Mouse (Mus musculus): Measurements from ENCODE around the gene Olfr279. TPM values are rescaled to one million over a fixed set of nuclear protein-coding genes. Genes with fewer than 3 reads are reported as not detected.

Gene Olfr279
- not detected for total RNA-seq (2023)

DNA sequence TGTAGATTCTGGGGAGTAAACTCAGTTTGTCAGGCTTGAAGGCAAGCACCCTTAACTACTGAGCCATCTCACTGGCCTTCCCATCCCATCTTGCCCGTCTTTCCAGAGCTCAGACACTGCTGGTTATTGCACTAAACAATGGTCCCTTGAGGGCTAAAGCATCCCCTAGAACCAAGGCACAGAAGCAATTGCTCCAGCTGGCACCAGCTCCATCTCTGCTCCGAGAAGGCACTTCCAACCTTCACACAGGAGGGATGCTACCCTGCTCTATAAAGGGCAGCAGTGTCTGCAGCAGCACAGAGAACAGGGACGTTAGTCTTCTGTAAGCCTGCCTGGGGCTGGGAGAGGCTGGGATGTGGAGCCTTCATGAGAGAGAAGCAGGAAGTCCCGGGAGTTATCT, at the start of gene Olfr279:
Gene Olfr279 (plus strand): TSS at position 301 of the 400 bp plus-strand sequence.

DNA sequence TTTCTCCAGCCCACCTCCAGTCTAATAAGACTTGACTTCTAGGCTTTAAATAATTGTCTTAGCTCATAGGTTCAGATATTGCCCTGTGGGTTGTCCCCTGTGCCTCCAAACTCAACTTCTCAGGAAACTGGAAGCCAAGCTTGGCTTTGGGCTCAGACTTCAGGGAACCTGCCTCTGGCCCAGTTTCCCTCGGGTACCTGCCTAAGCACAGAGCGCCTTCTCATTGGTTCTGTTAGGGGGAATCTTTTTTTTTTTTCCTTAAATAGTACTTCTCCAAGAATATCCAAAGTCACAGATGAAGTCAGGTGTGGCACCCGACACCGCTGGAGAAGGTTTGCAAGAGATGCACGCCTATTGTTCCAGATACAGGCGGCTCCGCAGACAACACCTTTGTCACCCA, 39.9 kb upstream of the Olfr279 start, which contains the start of gene Olfr281:
Gene Olfr281 (plus strand): TSS at position 301 of the 400 bp plus-strand sequence.

DNA sequence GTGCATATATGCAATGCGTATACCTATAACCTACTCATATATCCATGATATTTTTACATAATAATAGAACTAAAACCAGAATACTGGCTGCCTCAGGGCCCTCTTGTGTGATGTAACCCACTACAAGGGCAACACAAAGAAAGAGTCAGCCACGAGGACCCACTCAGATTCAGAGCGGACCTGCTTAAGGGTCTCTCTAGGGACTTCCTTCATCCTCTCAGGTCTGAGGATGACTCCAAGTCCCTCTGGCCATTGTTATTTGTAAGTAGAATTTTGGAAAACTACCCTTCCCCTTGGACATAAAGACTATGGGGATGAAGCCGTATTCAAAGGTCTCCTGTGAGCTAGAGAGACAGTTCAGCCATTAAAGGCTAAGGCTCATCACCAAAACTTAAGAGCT, 22.6 kb upstream of the Olfr279 start, which contains the start of gene OR5BS1P:
Gene OR5BS1P (plus strand): TSS at position 301 of the 400 bp plus-strand sequence.

DNA sequence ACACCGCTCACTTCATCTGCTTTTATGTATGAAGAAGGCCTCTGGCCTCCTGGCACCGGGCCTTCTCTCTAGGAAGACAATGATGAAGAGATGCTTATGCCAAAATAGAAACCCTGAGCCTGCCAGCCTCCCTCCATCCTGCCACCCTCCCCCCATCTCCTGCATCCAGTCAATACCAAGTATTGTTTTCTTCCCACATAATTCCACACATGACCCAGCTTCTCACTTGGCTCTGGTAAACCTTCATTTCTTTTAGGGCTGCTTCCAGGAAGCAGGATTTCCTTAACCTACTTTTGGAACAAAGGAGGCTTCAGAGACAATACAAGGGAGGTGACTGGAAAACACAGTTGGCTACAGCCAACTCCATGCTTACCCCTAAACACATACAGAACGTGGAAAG, 9.5 kb upstream of the Olfr279 start, which contains the start of gene Lalba:
Gene Lalba (minus strand): TSS at position 21 of the 400 bp plus-strand sequence.

DNA sequence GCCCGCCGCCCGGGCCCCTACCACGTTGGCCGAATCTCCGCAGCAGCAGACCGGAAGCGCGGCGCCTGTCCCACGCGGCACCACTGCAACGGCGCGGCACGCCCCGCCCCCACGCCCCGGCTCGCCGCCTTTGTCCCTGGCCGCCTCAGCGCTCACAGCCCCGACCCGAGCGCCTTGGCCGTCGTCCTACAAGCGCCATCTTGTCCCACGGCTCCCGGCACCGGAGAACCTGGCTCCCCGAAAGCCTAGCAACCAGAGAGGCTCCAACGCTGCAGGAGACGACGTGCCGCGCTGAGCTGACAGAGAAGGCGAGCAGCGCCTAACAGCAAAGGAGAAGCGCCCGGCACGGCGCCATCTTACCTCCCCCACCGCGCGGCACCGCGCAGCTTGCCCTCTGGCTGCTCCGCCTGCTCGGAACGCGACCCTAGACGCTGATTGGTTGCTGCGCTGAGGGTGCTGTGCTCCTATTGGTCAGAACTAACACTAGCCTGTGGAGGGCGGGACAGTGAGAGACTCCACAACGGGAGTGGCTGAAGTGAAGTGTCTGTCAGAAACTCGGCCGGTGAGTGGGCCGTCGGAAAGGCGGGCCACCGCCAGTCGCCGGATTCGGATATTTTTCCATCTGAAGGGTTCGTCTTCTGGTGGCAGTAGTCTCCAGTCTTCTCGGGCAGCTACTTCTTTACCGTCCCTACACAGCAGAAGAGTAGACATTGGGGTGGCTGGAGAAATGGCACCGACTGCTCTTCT, 41.9 kb downstream of the Olfr279 start, which contains the start of gene Kansl2:
Gene Kansl2 (minus strand): TSS at position 384 of the 747 bp plus-strand sequence.

Other genes with a start within 250 kb of the Olfr279 start
- not detected for gene H1fnt, start 235.1 kb upstream of the Olfr279 start, total RNA-seq (2023)
- not detected for gene Zfp641, start 196.2 kb upstream of the Olfr279 start, total RNA-seq (2023)
- not detected for gene Olfr285, start 175.0 kb upstream of the Olfr279 start, total RNA-seq (2023)
- gene Olfr284, start 151.4 kb upstream of the Olfr279 start, total RNA-seq (2023), result not detected
- gene Olfr283, start 111.5 kb upstream of the Olfr279 start, total RNA-seq (2023), result not detected
- not detected for gene Olfr282, start 61.2 kb upstream of the Olfr279 start, total RNA-seq (2023)
- not detected for gene Olfr281, start 39.8 kb upstream of the Olfr279 start, total RNA-seq (2023)
- not detected for gene OR5BS1P, start 22.5 kb upstream of the Olfr279 start, total RNA-seq (2023)
- gene Lalba, start 9.7 kb upstream of the Olfr279 start, total RNA-seq (2023), result under 1 TPM in 1 of 2 experiments, not detected in 1; 0.75 TPM
- 10 to 100 TPM; 80.7 to 85.4 TPM for gene Kansl2, start 41.9 kb downstream of the Olfr279 start, total RNA-seq (2023)
- gene Ccnt1, start 78.5 kb downstream of the Olfr279 start, total RNA-seq (2023), result 100 to 1,000 TPM; 134 to 143 TPM
- gene 4930415O20Rik, start 78.6 kb downstream of the Olfr279 start, total RNA-seq (2023), result not detected
- 1 to 10 TPM; 4.3 to 4.5 TPM for gene Adcy6, start 117.7 kb downstream of the Olfr279 start, total RNA-seq (2023)
- gene Cacnb3, start 138.4 kb downstream of the Olfr279 start, total RNA-seq (2023), result not detected
- 100 to 1,000 TPM; 134 to 152 TPM for gene Ddx23, start 170.5 kb downstream of the Olfr279 start, total RNA-seq (2023)
- gene Rnd1, start 185.1 kb downstream of the Olfr279 start, total RNA-seq (2023), result not detected
- not detected for gene Ccdc65, start 215.8 kb downstream of the Olfr279 start, total RNA-seq (2023)
- gene Fkbp11, start 235.8 kb downstream of the Olfr279 start, total RNA-seq (2023), result 10 to 100 TPM; 24.6 to 26.6 TPM